Mouse (Mus musculus) retina, adult 2 months (tissue): ENCODE measurements around the gene Rhpn2.
"Not testable (repeated sequence)": the region's sequence is repeated elsewhere in the genome, so short reads cannot be mapped to it uniquely, and the experiment has no call there.

Source experiments
- DNase-seq: peaks from one replicate; pipeline ENCODE4 v3.0.0-alpha.2; 2012; ENCODE audit warnings: low read depth, low spot score

Rhpn2 gene

DNA sequence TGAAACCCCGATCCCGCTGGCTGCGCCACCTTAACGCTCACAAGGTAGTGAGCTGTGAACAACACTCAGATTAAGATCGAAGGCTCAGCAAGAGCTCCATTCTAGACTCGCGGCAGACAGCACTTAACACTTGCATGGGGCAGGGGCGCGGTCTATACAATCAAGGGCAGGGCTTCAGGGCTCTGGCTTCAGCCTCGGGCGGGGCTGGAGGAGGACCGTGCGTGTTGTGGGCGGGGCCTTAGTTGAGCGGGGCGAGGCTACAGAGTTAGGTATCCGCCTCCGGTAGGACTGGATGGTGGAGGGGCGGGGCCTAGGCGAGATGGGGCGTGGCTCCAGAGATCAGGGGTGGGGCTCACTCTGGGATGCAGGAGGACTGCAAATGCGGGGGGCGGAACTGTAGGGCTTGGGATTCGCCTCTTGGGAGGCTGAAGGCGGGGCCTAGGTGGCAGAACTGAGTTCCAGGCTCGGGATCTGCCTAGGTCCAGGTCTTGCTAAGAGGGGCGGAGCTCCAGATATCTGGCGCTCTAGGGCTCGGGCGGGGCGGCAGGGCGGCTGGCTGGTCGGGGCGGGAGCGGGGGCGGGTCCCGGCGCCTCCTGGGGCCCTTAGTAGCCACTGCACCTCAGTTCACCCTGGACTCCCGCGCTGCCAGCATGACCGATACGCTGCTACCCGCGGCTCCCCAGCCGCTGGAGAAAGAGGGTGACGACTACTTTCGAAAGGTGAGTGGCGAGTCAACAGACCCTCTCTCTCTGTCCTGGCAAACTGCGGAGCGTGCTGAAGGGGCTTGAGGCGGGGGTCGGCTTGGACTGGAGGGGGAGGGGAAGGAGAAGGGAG, at the start of gene Rhpn2:
Gene Rhpn2, plus strand, starts transcription at position 479 of the 835 bp plus-strand sequence.
- peak; percentile 96 for DNase-seq

- DNase-seq: no peak
These were observed 40.5 kb upstream of the Rhpn2 start for GRCm38 (mm10) chr7:35293464-35293863.

DNA sequence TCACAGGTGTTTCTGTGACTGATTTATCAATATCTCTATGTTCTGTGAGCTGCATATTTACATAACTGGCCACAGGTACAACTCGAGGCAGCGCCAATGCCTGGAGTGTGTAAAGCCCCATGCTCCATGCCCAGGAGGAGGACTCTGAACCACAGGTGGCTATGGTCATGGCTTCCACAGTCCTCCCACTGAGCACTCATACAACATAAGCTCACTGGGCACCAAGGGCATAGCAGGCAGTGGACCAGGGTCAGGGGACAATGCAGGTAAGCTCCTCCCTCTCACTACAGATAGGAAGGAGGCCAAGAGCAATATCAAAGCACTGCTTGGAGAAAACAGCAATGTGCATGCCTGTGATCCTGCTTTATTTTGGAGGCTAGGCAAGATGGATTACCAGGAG, 38.3 kb upstream of the Rhpn2 start:
- no peak for DNase-seq

DNA sequence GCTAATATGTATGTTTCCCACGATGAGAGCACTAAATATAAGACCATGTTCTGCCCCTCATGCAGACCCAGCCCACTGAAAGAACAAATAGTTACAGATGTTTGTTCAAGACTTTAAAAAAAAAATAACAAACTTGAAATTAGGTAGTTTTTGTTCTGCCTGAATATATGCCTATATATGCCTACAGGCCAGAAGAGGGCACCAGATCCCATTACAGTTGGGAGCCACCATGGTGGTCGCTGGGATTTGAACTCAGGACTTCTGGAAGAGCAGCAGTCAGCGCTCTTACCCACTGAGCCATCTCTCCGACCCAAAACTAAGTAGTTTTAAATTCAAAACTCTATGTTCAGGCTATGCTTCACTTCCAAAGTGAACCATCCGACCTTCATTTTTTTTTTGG, 36.1 kb upstream of the Rhpn2 start:
- no peak for DNase-seq

- DNase-seq: peak; percentile 22
These were observed 34.3 kb upstream of the Rhpn2 start for GRCm38 (mm10) chr7:35299656-35300055.

GRCm38 (mm10) chr7:35300792-35301191, 33.2 kb upstream of the Rhpn2 start:
- DNase-seq: no peak

DNA sequence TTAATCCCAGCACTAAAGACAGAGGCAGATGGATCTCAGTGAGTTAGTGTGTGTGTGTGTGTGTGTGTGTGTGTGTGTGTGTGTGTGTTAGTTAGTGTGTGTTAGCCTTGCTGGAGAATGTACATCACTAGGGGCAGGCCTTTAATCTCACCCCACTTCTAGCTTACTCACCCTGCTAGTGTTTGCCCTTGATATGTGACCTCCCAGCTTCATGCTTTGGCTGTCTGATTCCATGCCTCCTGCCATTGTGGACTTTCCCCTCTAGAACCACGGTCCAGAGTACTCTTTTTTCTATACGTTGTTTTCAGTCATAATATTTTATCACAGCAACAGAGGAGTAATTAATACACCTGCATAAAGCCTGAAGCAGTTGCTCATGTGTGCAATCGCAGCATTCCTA, 22.8 kb upstream of the Rhpn2 start:
- DNase-seq: no peak

DNA sequence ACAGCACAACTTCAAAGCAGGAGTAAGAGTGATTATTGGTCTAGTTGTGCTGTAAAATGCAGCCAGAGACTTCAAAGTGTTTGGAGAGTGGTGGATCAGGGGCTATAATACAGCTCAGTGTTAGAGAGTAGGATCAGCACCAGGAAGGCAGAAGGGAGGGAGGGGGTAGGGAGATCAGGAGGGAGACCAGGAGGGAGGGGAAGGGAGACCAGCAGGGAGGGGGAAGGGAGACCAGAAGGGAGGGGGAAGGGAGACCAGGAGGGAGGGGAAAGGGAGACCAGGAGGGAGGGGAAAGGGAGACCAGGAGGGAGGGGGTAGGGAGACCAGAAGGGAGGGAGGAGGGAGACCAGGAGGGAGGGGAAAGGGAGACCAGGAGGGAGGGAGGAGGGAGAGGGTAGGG, 19.8 kb upstream of the Rhpn2 start:
- DNase-seq: no peak

- peak; percentile 87 for DNase-seq
These were observed 16.0 kb upstream of the Rhpn2 start, which contains the start of gene Gpatch1 for GRCm38 (mm10) chr7:35317729-35318609. Gene Gpatch1, minus strand, starts transcription at chr7:35318440.

DNA sequence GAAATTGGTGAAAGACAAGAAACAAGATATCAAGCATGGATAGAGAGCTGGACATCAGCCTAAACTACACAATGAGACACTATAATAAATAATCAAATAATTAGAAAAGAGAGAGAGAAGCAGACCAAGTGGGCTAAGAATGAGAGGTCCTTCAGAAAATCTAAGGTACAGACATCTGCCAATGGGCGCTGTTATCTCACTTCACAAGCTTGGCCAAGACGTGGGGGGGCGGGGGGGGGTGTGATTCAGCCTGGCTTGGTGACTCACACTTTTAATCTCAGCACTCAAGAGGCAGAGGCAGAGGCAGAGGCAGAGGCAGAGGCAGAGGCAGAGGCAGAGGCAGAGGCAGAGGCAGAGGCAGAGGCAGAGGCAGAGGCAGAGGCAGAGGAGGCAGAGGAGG, 14.7 kb upstream of the Rhpn2 start:
- DNase-seq: not testable (repeated sequence)

DNA sequence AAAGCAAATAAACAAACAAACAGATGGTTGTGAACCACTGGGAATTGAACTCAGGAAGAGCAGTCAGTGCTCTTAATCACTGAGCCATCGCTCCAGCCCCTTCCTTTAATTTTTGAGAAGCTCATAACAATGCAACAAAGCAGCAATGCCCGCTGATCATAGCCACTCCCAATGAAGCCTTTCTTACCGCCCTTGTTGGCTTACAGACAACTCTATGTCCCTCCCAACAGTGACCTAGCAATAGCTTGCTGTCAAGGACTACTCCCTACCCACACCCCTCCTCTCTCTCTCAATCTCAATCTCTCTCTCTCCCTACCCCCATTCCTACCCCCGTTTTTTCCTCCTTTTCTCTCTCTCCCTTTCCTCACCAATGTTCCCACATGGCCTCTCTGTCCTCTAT, 14.2 kb upstream of the Rhpn2 start:
- no peak for DNase-seq

DNA sequence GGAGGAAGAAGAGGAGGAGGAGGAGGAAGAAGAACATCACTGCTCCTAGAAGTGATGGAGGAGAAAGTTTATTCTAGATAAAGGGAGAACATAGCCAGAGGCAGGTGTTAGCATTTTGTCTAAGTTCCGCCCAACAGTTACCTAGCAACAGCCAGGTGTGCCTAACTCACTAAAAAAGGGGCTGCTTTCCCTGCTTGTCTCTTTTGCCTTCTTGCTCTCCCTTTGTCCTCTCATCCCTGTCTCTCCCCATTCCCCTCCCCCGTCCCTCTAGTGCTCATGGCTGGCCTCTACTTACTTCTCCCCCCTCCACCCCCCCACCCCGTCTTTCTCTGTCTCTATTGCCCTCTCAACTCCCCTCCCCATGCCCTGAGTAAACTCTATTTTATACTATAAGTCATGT, 11.8 kb upstream of the Rhpn2 start:
- DNase-seq: no peak

- no peak for DNase-seq
These were observed 11.1 kb upstream of the Rhpn2 start for GRCm38 (mm10) chr7:35322732-35323420.

- DNase-seq: no peak
These were observed 2.4 kb upstream of the Rhpn2 start for GRCm38 (mm10) chr7:35331590-35331989.

DNA sequence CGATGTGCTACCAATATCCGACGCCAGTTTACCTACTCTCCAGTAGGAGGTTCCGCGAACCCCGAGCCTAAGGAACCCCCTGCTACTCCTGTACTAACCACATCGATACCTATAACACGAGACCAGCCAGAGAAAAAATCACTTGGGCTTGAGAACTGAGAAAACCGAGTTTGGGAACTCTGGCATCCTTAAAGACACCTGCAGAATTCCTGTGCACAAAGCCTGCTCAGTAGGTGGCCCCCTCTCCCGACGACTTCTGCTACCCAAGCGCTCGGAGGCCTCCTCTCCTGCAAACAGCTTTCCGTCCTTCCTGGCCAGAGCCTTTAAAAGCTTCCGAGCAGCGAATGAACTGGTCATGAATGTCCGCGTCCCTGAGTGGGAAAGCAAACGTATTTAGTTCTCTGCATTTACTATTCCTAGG, 729 bp upstream of the Rhpn2 start:
- DNase-seq: no peak

GRCm38 (mm10) chr7:35334527-35335452, 820 bp downstream of the Rhpn2 start:
- no peak for DNase-seq

DNA sequence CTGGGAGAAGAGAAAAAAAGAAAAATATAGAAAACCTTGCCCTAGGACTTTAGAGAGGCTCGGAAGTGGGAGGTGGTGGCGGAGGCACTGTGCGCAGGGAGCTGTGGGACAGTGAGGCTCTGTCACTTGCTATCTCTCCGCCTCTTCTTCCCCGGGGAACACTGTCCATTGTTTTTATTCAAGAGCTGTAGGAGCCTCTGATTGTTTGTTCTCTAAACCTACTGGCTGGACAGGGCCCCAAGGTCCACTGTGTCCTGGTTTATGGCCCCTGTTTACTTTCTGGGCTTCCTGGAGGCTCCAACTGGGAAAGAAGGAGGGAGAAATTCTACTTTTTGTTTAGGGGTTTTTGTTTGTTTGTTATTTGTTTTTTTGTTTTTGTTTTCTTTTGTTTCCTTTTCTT, 6.2 kb downstream of the Rhpn2 start:
- no peak for DNase-seq

- DNase-seq: no peak
These were observed 7.3 kb downstream of the Rhpn2 start for GRCm38 (mm10) chr7:35341282-35341681.

- no peak for DNase-seq
These were observed 8.5 kb downstream of the Rhpn2 start for GRCm38 (mm10) chr7:35342498-35342897.

DNA sequence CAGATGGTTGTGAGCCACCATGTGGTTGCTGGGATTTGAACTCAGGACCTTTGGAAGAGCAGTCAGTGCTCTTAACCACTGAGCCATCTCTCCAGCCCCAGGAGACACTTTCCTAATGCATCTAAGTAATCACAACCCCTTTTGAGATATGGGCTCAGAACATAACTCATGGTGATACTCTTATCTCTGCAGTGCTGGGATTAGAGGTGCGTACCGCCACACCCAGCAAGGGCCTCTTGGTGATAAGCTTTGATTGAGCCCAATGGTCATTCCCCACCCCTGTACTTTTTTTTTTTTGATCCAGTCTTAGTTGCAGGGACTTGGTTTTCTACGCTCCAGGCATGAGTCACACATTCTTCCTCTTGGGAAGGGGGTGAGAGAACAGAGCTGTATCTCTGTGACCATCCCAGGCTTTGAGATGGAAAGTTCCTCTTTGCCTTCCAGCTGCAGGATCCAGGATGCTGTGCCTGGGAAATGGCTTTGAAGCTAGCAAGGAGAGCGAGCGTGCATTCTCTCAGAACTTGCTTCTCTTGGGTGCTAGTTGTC, 10.9 kb downstream of the Rhpn2 start:
- no peak for DNase-seq
